Mouse (Mus musculus) right cerebral cortex, postnatal 14 days (tissue): ENCODE data around the gene Itpk1.

Experiments
- DNase-seq: peaks from one replicate; pipeline ENCODE4 v3.0.0; 2022

Gene Itpk1

DNA sequence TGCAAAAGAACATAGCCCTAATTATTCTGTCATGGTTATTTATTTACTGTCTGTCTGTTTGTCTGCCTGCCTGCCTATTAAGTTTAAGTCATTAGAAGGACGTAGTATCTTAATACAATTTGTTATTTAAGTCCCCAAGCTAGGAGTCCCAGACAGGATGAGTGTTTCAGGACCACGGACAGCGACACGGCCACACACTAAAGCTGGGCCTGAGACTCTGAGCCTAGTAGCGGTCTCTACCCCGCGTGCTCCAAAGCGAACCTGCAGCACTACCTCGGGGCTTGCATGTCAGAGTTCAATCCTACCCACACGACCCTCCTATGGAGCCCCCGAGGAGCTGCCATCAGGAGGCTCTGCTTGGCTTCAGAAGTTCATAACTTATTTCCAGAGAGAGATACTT lies 154.2 kb downstream of the Itpk1 start:
- DNase-seq = peak; percentile 50

DNA sequence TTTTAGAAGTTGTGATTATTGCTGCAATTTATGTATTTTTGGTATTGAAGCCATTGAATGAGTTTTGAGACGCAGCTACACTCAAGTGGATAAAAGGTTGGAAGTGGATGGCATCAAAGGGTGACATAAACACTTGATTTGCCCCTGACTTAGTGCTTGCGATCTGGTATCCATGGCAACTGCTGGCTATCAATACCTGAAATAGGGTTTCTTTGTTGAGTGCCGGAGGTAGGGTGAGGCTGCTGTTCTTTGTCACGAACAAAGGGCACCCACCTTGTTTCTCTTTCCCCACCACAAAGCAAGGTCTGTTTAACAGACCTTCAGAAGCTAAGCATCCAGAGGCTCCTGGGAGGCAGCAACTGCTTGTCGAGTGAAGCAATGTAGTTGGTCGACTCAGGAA lies 159.6 kb downstream of the Itpk1 start:
- no peak for DNase-seq

DNA sequence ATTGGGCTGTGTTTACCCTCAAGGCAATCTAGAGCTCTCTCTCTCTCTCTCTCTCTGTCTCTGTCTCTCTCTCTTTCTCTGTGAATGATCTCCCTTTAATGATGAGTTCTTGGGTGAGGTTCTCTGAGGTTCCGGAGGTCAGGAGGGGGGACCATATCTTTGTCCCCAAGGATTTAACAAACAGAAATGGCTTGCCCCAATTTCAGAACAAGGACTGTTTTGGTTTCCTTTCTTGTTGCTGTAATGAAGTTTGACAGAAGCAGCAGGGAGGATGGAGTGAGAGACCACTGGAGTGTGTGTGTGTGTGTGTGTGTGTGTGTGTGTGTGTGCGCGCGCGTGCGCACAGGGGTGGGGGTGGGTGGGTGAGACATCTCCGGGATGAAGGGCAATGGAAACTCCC lies 163.6 kb downstream of the Itpk1 start:
- DNase-seq = no peak

GRCm38 (mm10) chr12:102540278-102540677 lies 164.5 kb downstream of the Itpk1 start:
- no peak for DNase-seq

DNA sequence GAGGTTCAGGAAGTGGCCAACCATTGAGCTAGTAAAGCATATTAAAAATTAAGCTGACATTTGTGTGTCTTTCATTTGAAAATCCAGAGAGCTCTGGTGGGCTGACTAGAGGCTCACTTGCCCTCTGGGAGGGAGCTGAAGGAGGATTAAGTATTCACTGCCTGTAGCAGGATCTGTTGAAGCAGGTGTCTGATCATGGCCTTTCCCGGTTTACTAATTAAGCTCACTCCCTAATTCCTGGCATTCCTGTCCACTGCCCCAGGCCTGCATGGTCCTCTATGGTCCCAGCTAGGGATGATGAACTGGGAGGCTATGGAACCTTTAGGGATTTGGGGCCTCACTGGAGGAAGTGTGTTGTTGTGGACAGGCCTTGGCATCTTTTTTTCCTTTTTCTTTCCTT lies 168.9 kb downstream of the Itpk1 start:
- no peak for DNase-seq

GRCm38 (mm10) chr12:102527989-102528388 lies 176.7 kb downstream of the Itpk1 start:
- DNase-seq = no peak

DNA sequence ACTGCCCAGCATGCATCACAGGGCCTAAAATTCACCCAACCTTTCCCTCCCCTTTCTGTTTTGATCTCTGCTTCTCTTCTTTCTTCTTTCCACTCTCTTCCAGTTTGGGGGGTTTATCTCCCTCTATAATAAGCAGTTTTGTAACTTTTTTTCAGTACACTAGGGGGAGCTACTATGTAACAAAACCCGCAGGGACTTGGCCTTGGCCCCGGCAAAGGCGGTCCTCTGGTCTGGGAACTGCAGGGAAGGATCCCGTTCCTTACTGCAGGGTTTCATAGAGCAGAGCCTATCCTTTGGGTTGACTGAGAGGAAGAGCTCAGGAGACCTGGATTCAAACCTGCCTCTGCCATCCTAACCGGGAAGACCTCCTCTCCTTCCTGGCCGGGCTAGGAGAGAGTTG lies 180.0 kb downstream of the Itpk1 start:
- peak; percentile 28 for DNase-seq

DNA sequence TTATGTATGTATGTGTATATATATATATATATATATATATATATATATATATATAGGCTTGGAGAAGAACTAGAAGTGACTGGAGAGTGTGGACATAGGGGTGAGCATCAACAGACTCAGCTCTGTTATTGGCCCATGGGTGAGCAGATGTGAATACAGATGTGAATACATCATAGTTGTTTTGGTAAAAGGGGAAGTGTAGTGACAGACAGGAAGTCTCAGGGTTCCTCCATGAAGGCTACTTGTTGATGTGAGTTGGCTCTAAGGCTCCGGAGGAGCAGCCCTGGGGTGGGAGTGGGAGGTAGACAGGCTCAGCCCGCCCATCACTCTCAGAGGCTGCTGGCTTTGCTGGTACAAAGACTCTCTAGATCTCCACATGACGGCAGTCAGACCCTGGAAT lies 180.5 kb downstream of the Itpk1 start:
- no peak for DNase-seq

DNA sequence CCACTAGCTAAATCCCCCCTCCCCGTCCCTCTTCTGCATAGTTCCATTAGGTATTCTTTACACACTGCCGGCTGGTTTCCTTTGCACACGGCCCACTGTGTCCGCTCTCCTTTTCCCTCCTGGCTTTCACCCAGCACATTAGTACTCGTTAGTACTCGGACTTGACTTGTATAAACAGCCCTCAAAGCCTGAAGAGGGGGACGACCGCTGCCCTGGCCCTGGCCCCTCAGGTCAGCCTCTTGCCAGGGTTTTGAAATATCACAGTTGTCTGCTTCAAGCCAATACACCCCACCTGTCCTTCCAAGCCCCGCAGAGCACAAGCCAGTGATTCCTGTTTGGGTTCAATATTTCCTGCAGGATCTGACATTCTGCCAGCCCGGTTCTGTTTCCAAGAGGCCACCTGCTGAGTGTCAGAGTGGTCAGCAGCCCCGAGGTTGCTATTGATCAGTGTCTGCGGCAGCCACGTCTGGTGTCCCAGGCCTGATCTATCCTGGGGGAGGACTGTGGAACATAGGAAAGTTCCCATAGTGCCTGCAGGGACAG lies 182.9 kb downstream of the Itpk1 start:
- DNase-seq = no peak

GRCm38 (mm10) chr12:102519929-102520720 lies 184.6 kb downstream of the Itpk1 start:
- DNase-seq = no peak
